Mouse (Mus musculus) stomach, postnatal 0 days (tissue): ENCODE measurements around the gene Peg10.

Source experiments
- CTCF ChIP-seq: IDR thresholded peaks from 2 replicates; pipeline ENCODE4 v1.5.1; 2016; ENCODE audit warnings: antibody characterized with exemption, low read depth, mild to moderate bottlenecking, moderate library complexity
- EP300 ChIP-seq: optimal IDR thresholded peaks from 2 replicates; pipeline ENCODE3; 2016; ENCODE audit warnings: antibody characterized with exemption

DNA sequence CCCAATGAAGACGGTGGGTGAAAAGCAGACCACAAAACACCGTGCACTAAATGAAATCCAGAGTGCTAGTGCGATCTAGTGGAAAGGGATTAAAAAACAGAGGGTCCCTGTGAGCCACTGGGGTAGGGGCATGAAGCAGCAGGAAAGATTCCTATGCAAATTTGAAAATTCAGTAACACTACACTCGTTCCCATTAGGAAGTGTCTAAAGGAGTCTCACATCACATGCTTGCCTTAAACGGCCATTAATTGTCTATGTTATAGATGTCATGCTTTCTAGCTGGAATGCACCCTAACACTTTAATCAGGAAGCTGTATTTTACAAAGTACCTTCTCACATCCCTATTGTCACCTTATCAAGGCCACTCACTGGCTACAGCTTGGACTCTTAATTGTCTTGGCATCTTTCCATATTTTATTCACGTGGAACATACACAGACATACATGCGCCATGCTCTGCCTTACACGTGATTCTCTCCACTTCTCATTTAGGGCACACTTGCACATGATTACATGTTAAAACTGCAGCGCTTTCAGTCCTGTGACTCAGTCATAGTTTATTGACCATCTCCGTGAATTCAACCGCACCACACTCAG is 9.0 kb upstream of the Peg10 start:
- TF ChIP-seq CTCF (no peak), EP300 (no peak)
